Mouse (Mus musculus) layer of hippocampus, adult 8-10 months (tissue): ENCODE measurements around the gene Adprm. TPM values are rescaled to one million over a fixed set of nuclear protein-coding genes. Genes with fewer than 3 reads are reported as not detected.

ENCODE experiments used
- microRNA-seq, 2 experiments: library from miRNA; unstranded; fragments of <30 nt; microRNA quantifications; one replicate each; pipeline ENCODE4 v1.2.0; 2022
- total RNA-seq, 4 experiments: library from RNA; stranded (reverse); gene quantifications; 2 replicates each; pipeline ENCODE4 v1.2.4; 2022

The Adprm gene
- total RNA-seq, 4 experiments from 2014 or later = 24.0 to 31.6 (median 29.5) TPM

Small RNA genes lying within 50 kb of the gene (microRNA-seq; reads per million reads assigned to microRNA genes)
- gene Mir6923 = 0 reads per million in 2 experiments

Other genes starting within 250 kb of the Adprm start
- 1 to 10 TPM; 1.8 to 3.4 (median 2.3) TPM for gene Pirt, start 140.6 kb downstream of the Adprm start, total RNA-seq
- not detected for gene Tmem238l, start 96.0 kb downstream of the Adprm start, total RNA-seq
- gene Tmem220, start 27.4 kb downstream of the Adprm start, total RNA-seq = 1 to 10 TPM in 2 of 4 experiments, under 1 TPM in 2; 0.45 to 1.4 (median 0.96) TPM
- 10 to 100 TPM in 1 of 4 experiments, 1 to 10 TPM in 3; 8.0 to 11.0 (median 9.7) TPM for gene Sco1, start 76 bp upstream of the Adprm start, total RNA-seq
- 1 to 10 TPM in 1 of 4 experiments, under 1 TPM in 3; 0.50 to 1.1 (median 0.81) TPM for gene Myh3, start 25.7 kb upstream of the Adprm start, total RNA-seq
- gene Myh2, start 118.4 kb upstream of the Adprm start, total RNA-seq = under 1 TPM; 0.19 to 0.61 (median 0.29) TPM
- under 1 TPM; 0.08 to 0.37 (median 0.16) TPM for gene Myh1, start 147.5 kb upstream of the Adprm start, total RNA-seq
- 1 to 10 TPM in 1 of 4 experiments, under 1 TPM in 3; 0.08 to 3.0 (median 0.15) TPM for gene Myh4, start 185.4 kb upstream of the Adprm start, total RNA-seq
- gene Myh8, start 224.5 kb upstream of the Adprm start, total RNA-seq = 1 to 10 TPM; 1.0 to 1.6 (median 1.4) TPM